Comparison of ENCODE assay signal across 13 mouse cellular contexts in the genomic region with DNA sequence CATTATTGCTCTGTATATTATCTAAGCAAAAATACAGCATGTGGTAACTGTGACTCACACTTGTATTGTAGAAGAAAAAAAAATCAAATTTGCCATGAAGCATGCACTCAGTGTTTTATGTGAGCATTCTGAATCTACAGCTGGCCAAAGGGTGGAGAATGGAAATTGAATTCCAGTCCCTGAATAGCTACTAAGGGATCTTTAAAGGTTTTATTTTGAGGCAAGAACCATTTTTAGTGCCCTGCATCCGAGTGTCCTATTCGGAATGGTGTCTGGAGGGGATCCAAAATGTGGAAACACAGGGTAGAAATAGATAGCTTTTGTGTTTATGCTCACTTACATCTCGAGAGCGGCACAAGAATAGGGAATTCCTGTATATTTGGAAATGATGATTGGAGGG.
"Had no signal": no experiment of that assay in that cellular context is flagged by ENCODE, and none has a peak within 500 bp of the region (broad histone marks: within the 10 kb centered on the region; RNA-seq: fewer than 3 reads in every experiment).

No protein-coding gene starts in this region.

- H3K36me3 ChIP-seq: kidney, embryonic 15.5 days; limb, embryonic 13.5 days; liver, embryonic 15.5 days; midbrain, embryonic 13.5 days had no signal

- H3K4me1 ChIP-seq: kidney, embryonic 15.5 days; liver, embryonic 15.5 days; midbrain, embryonic 13.5 days had no signal

- DNase-seq: kidney, adult 2 months; kidney, postnatal 14 days; lung, adult 2 months; lung, postnatal 36 days; thymus, adult 2 months; thymus, postnatal 36 days had no signal

- H3K27me3 ChIP-seq: kidney, embryonic 15.5 days; limb, embryonic 13.5 days; liver, embryonic 15.5 days; midbrain, embryonic 13.5 days had no signal

- H3K9ac ChIP-seq: kidney, embryonic 15.5 days; limb, embryonic 13.5 days; liver, embryonic 15.5 days; midbrain, embryonic 13.5 days had no signal

- H3K4me3 ChIP-seq: kidney, embryonic 15.5 days; left cerebral cortex, adult 2 months; limb, embryonic 13.5 days; liver, embryonic 15.5 days; midbrain, embryonic 13.5 days had no signal

- H3K4me2 ChIP-seq: kidney, embryonic 15.5 days; limb, embryonic 13.5 days; liver, embryonic 11.5 days; liver, embryonic 15.5 days; midbrain, embryonic 13.5 days had no signal

- ATAC-seq: lung, postnatal 0 days; midbrain, embryonic 13.5 days had no signal

- H3K27ac ChIP-seq: kidney, embryonic 15.5 days; left cerebral cortex, adult 2 months; limb, embryonic 13.5 days; liver, embryonic 15.5 days; midbrain, embryonic 13.5 days had no signal

- H3K9me3 ChIP-seq: kidney, embryonic 15.5 days; limb, embryonic 13.5 days; liver, embryonic 15.5 days; midbrain, embryonic 13.5 days had no signal
